Mouse (Mus musculus) macrophage (primary cell): ENCODE data around the gene Fam69a. TPM values are rescaled to one million over a fixed set of nuclear protein-coding genes. Genes with fewer than 3 reads are reported as not detected.

Source experiments
- H3K27ac ChIP-seq: fragments of 350-480 bp; formaldehyde crosslinking; 2 replicates; pipeline ENCODE4 v1.9.0; 2021
- H3K36me3 ChIP-seq: fragments of 350-480 bp; formaldehyde crosslinking; 2 replicates; pipeline ENCODE4 v1.9.0; 2021; ENCODE audit errors: inconsistent target
- H3K4me3 ChIP-seq: fragments of 350-480 bp; formaldehyde crosslinking; 2 replicates; pipeline ENCODE4 v1.9.0; 2021; ENCODE audit errors: inconsistent target
- H3K79me2 ChIP-seq: fragments of 350-480 bp; formaldehyde crosslinking; 2 replicates; pipeline ENCODE4 v1.9.0; 2021; ENCODE audit errors: inconsistent target
- WGBS: methylation state at CpG from one replicate; pipeline ENCODE4 v1.1.7; 2026; ENCODE audit warnings: inconsistent platforms; ENCODE audit not compliant: missing documents; 5-methylcytosine and 5-hydroxymethylcytosine counted together
- polyA plus RNA-seq: library from polyadenylated mRNA; stranded (reverse); fragments of 250-400 nt; gene quantifications from 3 replicates; pipeline ENCODE4 v1.2.4, GENCODE M21; 2018; ENCODE audit warnings: inconsistent platforms

The Fam69a gene
- polyA plus RNA-seq, 1 experiment from 2014 or later = 18.7 TPM

GRCm38 (mm10) chr5:107880710-107881109 is 106.2 kb downstream of the Fam69a start:
- Histone ChIP-seq H3K27ac (no peak overlapping the region), H3K4me3 (no peak overlapping the region), H3K36me3 (no peaks in the 10 kb centered on the region), H3K79me2 (no peaks in the 10 kb centered on the region)
- 94% methylated on average over 5 of the region's 5 CpGs for WGBS

GRCm38 (mm10) chr5:107877053-107877452 is 109.8 kb downstream of the Fam69a start:
- WGBS = 100% methylated on average over 1 of the region's 1 CpGs
- Histone ChIP-seq H3K27ac (no peak overlapping the region), H3K4me3 (no peak overlapping the region), H3K36me3 (no peaks in the 10 kb centered on the region), H3K79me2 (no peaks in the 10 kb centered on the region)

GRCm38 (mm10) chr5:107875261-107875611 is 111.6 kb downstream of the Fam69a start:
- no peak overlapping the region for H3K27ac ChIP-seq
- no peak overlapping the region for H3K4me3 ChIP-seq
- no peaks in the 10 kb centered on the region for H3K36me3 ChIP-seq
- H3K79me2 ChIP-seq = no peaks in the 10 kb centered on the region

- Histone ChIP-seq H3K4me3 (no peak within 1 kb of the TSS), H3K36me3 (no peaks in the 10 kb centered on the region), H3K27ac (no peak within 1 kb of the TSS), H3K79me2 (no peaks in the 10 kb centered on the region)
- WGBS = 44% methylated on average over 4 of the region's 4 CpGs
Measured at GRCm38 (mm10) chr5:107874561-107875260, 112.2 kb downstream of the Fam69a start, which contains the start of gene Evi5. Evi5 (minus strand) TSS chr5:107875107.

GRCm38 (mm10) chr5:107873886-107874302 is 113.0 kb downstream of the Fam69a start:
- H3K36me3 ChIP-seq = no peaks in the 10 kb centered on the region
- no peak overlapping the region for H3K27ac ChIP-seq
- WGBS = 94% methylated on average over 7 of the region's 7 CpGs
- H3K79me2 ChIP-seq = no peaks in the 10 kb centered on the region
- no peak overlapping the region for H3K4me3 ChIP-seq

- no peak overlapping the region for H3K27ac ChIP-seq
- WGBS = 81% methylated on average over 5 of the region's 6 CpGs
- no peaks in the 10 kb centered on the region for H3K79me2 ChIP-seq
- no peak overlapping the region for H3K4me3 ChIP-seq
- H3K36me3 ChIP-seq = no peaks in the 10 kb centered on the region
Measured at GRCm38 (mm10) chr5:107873330-107873729, 113.6 kb downstream of the Fam69a start.

- WGBS = 10% methylated on average over 2 of the region's 2 CpGs
- peak overlapping the region; percentile 28; the same call in 1 of the 2 replicates for H3K4me3 ChIP-seq
- H3K36me3 ChIP-seq = no peaks in the 10 kb centered on the region
- H3K79me2 ChIP-seq = peaks cover 31% of the 10 kb centered on the region
- peak overlapping the region; percentile 64 for H3K27ac ChIP-seq
Measured at GRCm38 (mm10) chr5:107869701-107870100, 117.2 kb downstream of the Fam69a start.

- 0% methylated on average over 43 of the region's 58 CpGs for WGBS
- Histone ChIP-seq H3K79me2 (peaks cover 38% of the 10 kb centered on the region), H3K4me3 (peak overlapping the region; percentile 28; the same call in 1 of the 2 replicates), H3K27ac (peak overlapping the region; percentile 64), H3K36me3 (no peaks in the 10 kb centered on the region)
Measured at GRCm38 (mm10) chr5:107868905-107869424, 117.9 kb downstream of the Fam69a start.

- Histone ChIP-seq H3K36me3 (no peaks in the 10 kb centered on the region), H3K79me2 (peaks cover 45% of the 10 kb centered on the region), H3K4me3 (peak overlapping the region; percentile 47), H3K27ac (no peak overlapping the region)
- WGBS = under 1% methylated on average over 62 of the region's 82 CpGs
Measured at GRCm38 (mm10) chr5:107867970-107868904, 118.6 kb downstream of the Fam69a start.

- Histone ChIP-seq H3K36me3 (no peaks in the 10 kb centered on the region), H3K4me3 (no peak overlapping the region), H3K79me2 (peaks cover 63% of the 10 kb centered on the region), H3K27ac (peak overlapping the region; percentile 1; the same call in 1 of the 2 replicates)
- 32% methylated on average over 2 of the region's 2 CpGs for WGBS
Measured at GRCm38 (mm10) chr5:107866127-107867126, 120.5 kb downstream of the Fam69a start.

- Histone ChIP-seq H3K36me3 (no peaks in the 10 kb centered on the region), H3K79me2 (peaks cover 88% of the 10 kb centered on the region), H3K4me3 (no peak overlapping the region), H3K27ac (no peak overlapping the region)
- 83% methylated on average over 3 of the region's 3 CpGs for WGBS
Measured at GRCm38 (mm10) chr5:107863971-107864370, 122.9 kb downstream of the Fam69a start.

- Histone ChIP-seq H3K79me2 (peaks cover 100% of the 10 kb centered on the region), H3K4me3 (no peak overlapping the region), H3K27ac (no peak overlapping the region), H3K36me3 (no peaks in the 10 kb centered on the region)
- 56% methylated on average over 2 of the region's 2 CpGs for WGBS
Measured at GRCm38 (mm10) chr5:107858963-107859362, 127.9 kb downstream of the Fam69a start.
